Mouse (Mus musculus): Measurements from ENCODE around the gene Tmem74b.
A peak's percentile ranks its signal among the peaks of the same experiment; 100 is the strongest.

Gene Tmem74b

GRCm38 (mm10) chr2:151740741-151741526, 39.1 kb downstream of the Tmem74b start:
- peak; percentile 90 for DNase-seq (ENCODE audit: low read depth, low spot score)

- DNase-seq (ENCODE audit: low read depth, low spot score) = no peak
These were observed 40.3 kb downstream of the Tmem74b start for GRCm38 (mm10) chr2:151742084-151742483.

- DNase-seq (ENCODE audit: low read depth, low spot score) = no peak
These were observed 41.3 kb downstream of the Tmem74b start for GRCm38 (mm10) chr2:151742850-151743679.

GRCm38 (mm10) chr2:151743845-151744244, 42.0 kb downstream of the Tmem74b start, which contains the start of gene Psmf1:
Psmf1 (minus strand) TSS chr2:151744186.
- DNase-seq (ENCODE audit: low read depth, low spot score) = no peak

- peak; percentile 91 for DNase-seq (ENCODE audit: low read depth, low spot score)
These were observed 46.3 kb downstream of the Tmem74b start for GRCm38 (mm10) chr2:151747847-151748705.

GRCm38 (mm10) chr2:151751330-151751729, 49.5 kb downstream of the Tmem74b start:
- no peak for DNase-seq (ENCODE audit: low read depth, low spot score)

GRCm38 (mm10) chr2:151756277-151757061, 54.7 kb downstream of the Tmem74b start:
- no peak for DNase-seq (ENCODE audit: low read depth, low spot score)

- DNase-seq (ENCODE audit: low read depth, low spot score) = no peak
These were observed 55.6 kb downstream of the Tmem74b start for GRCm38 (mm10) chr2:151757451-151757850.

- DNase-seq (ENCODE audit: low read depth, low spot score) = no peak
These were observed 57.1 kb downstream of the Tmem74b start for GRCm38 (mm10) chr2:151758806-151759353.

All from 3T3-L1 (cell line).